Mouse (Mus musculus) midbrain, embryonic 13.5 days (tissue): ENCODE measurements around the gene Itfg2. TPM values are rescaled to one million over a fixed set of nuclear protein-coding genes. Genes with fewer than 3 reads are reported as not detected.

ENCODE experiments used
- ATAC-seq: fragments of 200-750 bp; cut with Nextera tagmentation; 2 replicates; pipeline ENCODE4 v1.8.0; 2017; ENCODE audit warnings: mild to moderate bottlenecking, moderate TSS enrichment, moderate library complexity
- H3K27ac ChIP-seq: fragments of 300-500 bp; sonication (generic); 2 replicates; pipeline ENCODE4 v1.5.1; 2015; ENCODE audit warnings: inconsistent platforms, mild to moderate bottlenecking, moderate library complexity
- H3K27me3 ChIP-seq: fragments of 300-500 bp; sonication (generic); 2 replicates; pipeline ENCODE4 v1.6.1; 2015; ENCODE audit warnings: mild to moderate bottlenecking, inconsistent platforms
- H3K36me3 ChIP-seq: fragments of 300-500 bp; sonication (generic); 2 replicates; pipeline ENCODE4 v1.6.1; 2015; ENCODE audit warnings: mild to moderate bottlenecking, inconsistent platforms
- H3K4me1 ChIP-seq: fragments of 300-500 bp; sonication (generic); replicated peaks from 2 replicates; pipeline ENCODE4 v1.6.1; 2015; ENCODE audit warnings: inconsistent platforms
- H3K4me2 ChIP-seq: fragments of 300-500 bp; sonication (generic); replicated peaks from 2 replicates; pipeline ENCODE4 v1.6.1; 2015; ENCODE audit warnings: moderate library complexity, mild to moderate bottlenecking, inconsistent platforms
- H3K4me3 ChIP-seq: fragments of 300-500 bp; sonication (generic); replicated peaks from 2 replicates; pipeline ENCODE4 v1.5.1; 2015; ENCODE audit warnings: mild to moderate bottlenecking, inconsistent platforms
- H3K9ac ChIP-seq: fragments of 300-500 bp; sonication (generic); replicated peaks from 2 replicates; pipeline ENCODE4 v1.6.1; 2015; ENCODE audit warnings: mild to moderate bottlenecking, inconsistent platforms
- H3K9me3 ChIP-seq: fragments of 300-500 bp; sonication (generic); 2 replicates; pipeline ENCODE4 v1.6.1; 2016; ENCODE audit warnings: mild to moderate bottlenecking, inconsistent platforms
- WGBS: fragments of 180-500 bp; shearing (Covaris S2); methylation state at CpG from one replicate; pipeline ENCODE4 v1.1.7; 2015; 5-methylcytosine and 5-hydroxymethylcytosine counted together
- polyA plus RNA-seq: library from polyadenylated mRNA; unstranded; fragments of >200 nt; fragmentation: Nextera tagmentation; extraction: Ambion mirVana; gene quantifications from 2 replicates; pipeline ENCODE4 v1.2.1, GENCODE M21; 2015

The Itfg2 gene
- polyA plus RNA-seq, 1 experiment from 2014 or later: 48.7 TPM

GRCm38 (mm10) chr6:128376371-128377085 lies 48.2 kb downstream of the Itfg2 start:
- no peak overlapping the region for H3K4me2 ChIP-seq
- H3K9me3 ChIP-seq: no peaks in the 10 kb centered on the region
- H3K4me1 ChIP-seq: peaks cover 18% of the 10 kb centered on the region
- H3K36me3 ChIP-seq: peaks cover 25% of the 10 kb centered on the region
- no peak overlapping the region for H3K4me3 ChIP-seq
- H3K27me3 ChIP-seq: no peaks in the 10 kb centered on the region
- H3K9ac ChIP-seq: no peak overlapping the region
- ATAC-seq: no peak
- WGBS: 90% methylated on average over 17 of the region's 17 CpGs
- no peak overlapping the region for H3K27ac ChIP-seq

DNA sequence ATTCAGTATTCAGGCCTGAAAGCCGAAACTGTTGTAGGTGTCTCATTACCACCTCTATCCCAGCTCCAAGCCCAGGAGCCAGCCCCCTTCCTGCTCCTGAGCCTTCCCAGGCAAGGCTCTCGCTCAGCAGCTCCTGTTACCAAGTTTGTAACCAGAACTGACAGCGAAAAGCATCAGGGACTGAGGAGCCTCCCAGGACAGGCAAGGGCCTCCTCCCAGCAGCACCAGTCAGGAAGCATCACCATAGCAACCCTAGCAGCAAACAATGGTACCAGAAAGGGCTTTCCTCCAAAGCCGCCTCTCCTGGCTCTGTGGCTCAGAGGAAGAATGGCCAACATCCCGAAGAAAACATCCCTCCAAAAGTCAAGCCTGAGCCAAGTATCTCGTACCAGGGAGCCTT lies 49.5 kb downstream of the Itfg2 start, which contains the start of the genes Tex52 and Gm44596:
Gene Tex52, plus strand, starts transcription at position 265 of the 400 bp plus-strand sequence.
Gene Gm44596, plus strand, starts transcription at position 312 of the 400 bp plus-strand sequence.
- Histone ChIP-seq H3K27ac (peak within 1 kb of the TSS; percentile 8; the same call in 1 of the 2 replicates), H3K4me2 (no peak within 1 kb of the TSS), H3K9ac (peak within 1 kb of the TSS; percentile 15; the same call in 1 of the 2 replicates), H3K9me3 (no peaks in the 10 kb centered on the region), H3K36me3 (peaks cover 38% of the 10 kb centered on the region), H3K27me3 (no peaks in the 10 kb centered on the region), H3K4me3 (no peak within 1 kb of the TSS), H3K4me1 (peaks cover 18% of the 10 kb centered on the region)
- ATAC-seq: peak; percentile 76
- 10% methylated on average over 6 of the region's 6 CpGs for WGBS

DNA sequence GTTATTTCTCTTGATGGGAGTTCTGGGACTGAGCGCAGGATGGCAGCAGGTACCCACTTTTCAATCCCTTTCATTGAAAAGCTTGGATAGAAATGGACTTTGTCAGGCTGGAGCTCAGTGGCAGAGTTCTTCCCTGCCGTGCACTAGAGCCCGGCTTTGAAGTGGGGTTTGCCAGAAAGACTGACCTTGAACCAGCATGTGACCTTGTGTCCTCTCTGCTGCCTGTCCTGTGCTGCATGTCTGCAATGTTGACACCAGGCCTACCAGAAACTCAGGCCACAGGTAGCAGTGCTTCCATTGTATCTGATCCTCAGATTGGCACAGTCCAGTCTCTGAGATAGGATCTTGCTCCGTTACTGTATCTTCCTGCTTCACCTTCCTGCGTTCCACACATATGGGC lies 54.7 kb downstream of the Itfg2 start:
- H3K36me3 ChIP-seq: peaks cover 73% of the 10 kb centered on the region
- H3K4me2 ChIP-seq: no peak overlapping the region
- no peak overlapping the region for H3K4me3 ChIP-seq
- no peak for ATAC-seq
- H3K9ac ChIP-seq: no peak overlapping the region
- no peaks in the 10 kb centered on the region for H3K27me3 ChIP-seq
- H3K27ac ChIP-seq: no peak overlapping the region
- no peaks in the 10 kb centered on the region for H3K9me3 ChIP-seq
- H3K4me1 ChIP-seq: peaks cover 14% of the 10 kb centered on the region
- WGBS: 87% methylated on average over 5 of the region's 5 CpGs

- no peak overlapping the region for H3K4me2 ChIP-seq
- no peak for ATAC-seq
- H3K27me3 ChIP-seq: no peaks in the 10 kb centered on the region
- no peak overlapping the region for H3K9ac ChIP-seq
- no peak overlapping the region for H3K27ac ChIP-seq
- no peak overlapping the region for H3K4me3 ChIP-seq
- peaks cover 20% of the 10 kb centered on the region for H3K4me1 ChIP-seq
- no peaks in the 10 kb centered on the region for H3K9me3 ChIP-seq
- WGBS: 95% methylated on average over 5 of the region's 5 CpGs
- peaks cover 48% of the 10 kb centered on the region for H3K36me3 ChIP-seq
These were observed 58.3 kb downstream of the Itfg2 start for GRCm38 (mm10) chr6:128366466-128366865.

GRCm38 (mm10) chr6:128364721-128365120 lies 60.0 kb downstream of the Itfg2 start:
- H3K9ac ChIP-seq: no peak overlapping the region; the same call in 1 of the 2 replicates
- no peaks in the 10 kb centered on the region for H3K27me3 ChIP-seq
- 81% methylated on average over 6 of the region's 6 CpGs for WGBS
- no peak for ATAC-seq
- peaks cover 31% of the 10 kb centered on the region for H3K36me3 ChIP-seq
- no peak overlapping the region for H3K4me3 ChIP-seq
- no peak overlapping the region for H3K4me2 ChIP-seq
- no peaks in the 10 kb centered on the region for H3K9me3 ChIP-seq
- no peak overlapping the region for H3K27ac ChIP-seq
- peaks cover 37% of the 10 kb centered on the region for H3K4me1 ChIP-seq

GRCm38 (mm10) chr6:128363007-128363825 lies 61.5 kb downstream of the Itfg2 start:
- H3K4me2 ChIP-seq: peak overlapping the region; percentile 97
- peaks cover 45% of the 10 kb centered on the region for H3K4me1 ChIP-seq
- H3K27me3 ChIP-seq: no peaks in the 10 kb centered on the region
- no peaks in the 10 kb centered on the region for H3K9me3 ChIP-seq
- peak overlapping the region; percentile 87 for H3K27ac ChIP-seq
- peak overlapping the region; percentile 77 for H3K4me3 ChIP-seq
- ATAC-seq: peak; percentile 83
- peak overlapping the region; percentile 87 for H3K9ac ChIP-seq
- 1% methylated on average over 36 of the region's 46 CpGs for WGBS
- H3K36me3 ChIP-seq: peaks cover 26% of the 10 kb centered on the region

DNA sequence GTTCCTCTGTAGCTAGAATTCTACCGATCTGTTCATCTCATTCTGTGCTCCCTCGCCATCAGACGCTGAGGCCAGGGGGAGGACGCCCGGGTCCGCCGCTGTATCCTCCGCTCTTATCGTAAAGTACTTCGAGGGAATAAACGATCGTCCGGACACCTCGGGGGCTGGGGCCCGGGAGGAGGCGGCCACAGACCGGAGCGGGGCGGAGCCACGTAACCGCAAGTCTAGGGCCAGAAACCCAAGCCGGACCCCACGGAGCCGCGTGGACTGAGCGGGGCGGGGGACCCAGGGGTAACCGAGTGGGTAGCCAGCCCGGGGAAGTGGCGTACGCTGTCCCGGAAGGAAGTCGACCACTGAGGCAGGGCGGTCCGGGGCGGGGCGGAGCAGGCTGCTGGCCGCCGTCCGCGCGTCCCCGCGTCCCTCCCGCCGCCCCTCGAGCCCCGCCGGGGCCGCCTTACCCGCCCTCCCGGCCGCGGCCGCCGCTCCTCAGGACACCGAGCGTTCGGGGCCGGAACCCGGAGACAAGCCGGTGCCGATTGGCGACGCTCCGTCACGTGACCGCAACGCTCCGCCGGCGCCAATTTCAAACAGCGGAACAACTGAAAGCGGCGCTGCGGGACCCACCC lies 62.2 kb downstream of the Itfg2 start, which contains the start of the genes Rhno1 and Foxm1:
Gene Rhno1, minus strand, starts transcription at position 531 of the 626 bp plus-strand sequence.
Gene Foxm1, plus strand, starts transcription at position 587 of the 626 bp plus-strand sequence.
- Histone ChIP-seq H3K27me3 (no peaks in the 10 kb centered on the region), H3K4me3 (peak within 1 kb of the TSS; percentile 77), H3K4me2 (peak within 1 kb of the TSS; percentile 97), H3K36me3 (peaks cover 28% of the 10 kb centered on the region), H3K9ac (peak within 1 kb of the TSS; percentile 87), H3K27ac (peak within 1 kb of the TSS; percentile 87), H3K4me1 (peaks cover 45% of the 10 kb centered on the region), H3K9me3 (no peaks in the 10 kb centered on the region)
- under 1% methylated on average over 72 of the region's 76 CpGs for WGBS
- ATAC-seq: peak; percentile 92

GRCm38 (mm10) chr6:128361901-128362300 lies 62.8 kb downstream of the Itfg2 start:
- H3K9me3 ChIP-seq: no peaks in the 10 kb centered on the region
- H3K27me3 ChIP-seq: no peaks in the 10 kb centered on the region
- H3K4me1 ChIP-seq: peaks cover 45% of the 10 kb centered on the region
- peak overlapping the region; percentile 87 for H3K9ac ChIP-seq
- peak overlapping the region; percentile 77 for H3K4me3 ChIP-seq
- peaks cover 29% of the 10 kb centered on the region for H3K36me3 ChIP-seq
- peak overlapping the region; percentile 97 for H3K4me2 ChIP-seq
- WGBS: 11% methylated on average over 9 of the region's 9 CpGs
- peak overlapping the region; percentile 87 for H3K27ac ChIP-seq
- ATAC-seq: no peak

Other genes starting within 250 kb of the Itfg2 start
- gene Tead4, start 124.1 kb downstream of the Itfg2 start, polyA plus RNA-seq: 0.23 and 0.65 TPM in 2 replicates
- 17.8 and 19.6 TPM in 2 replicates for gene Tulp3, start 69.1 kb downstream of the Itfg2 start, polyA plus RNA-seq
- gene Rhno1, start 62.0 kb downstream of the Itfg2 start, polyA plus RNA-seq: 132 and 136 TPM in 2 replicates
- gene Foxm1, start 62.0 kb downstream of the Itfg2 start, polyA plus RNA-seq: 17.8 and 19.7 TPM in 2 replicates
- 0.44 and 0.63 TPM in 2 replicates for gene Tex52, start 49.5 kb downstream of the Itfg2 start, polyA plus RNA-seq
- not detected in 2 replicates for gene Gm44596, start 49.4 kb downstream of the Itfg2 start, polyA plus RNA-seq
- 7.7 and 7.8 TPM in 2 replicates for gene Nrip2, start 25.6 kb downstream of the Itfg2 start, polyA plus RNA-seq
- gene Fkbp4, start 13.7 kb upstream of the Itfg2 start, polyA plus RNA-seq: 430 and 454 TPM in 2 replicates
- 0.04 TPM in 1 of 2 replicates, not detected in the other for gene Pzp, start 101.8 kb upstream of the Itfg2 start, polyA plus RNA-seq
- 0.32 and 0.50 TPM in 2 replicates for gene A2ml1, start 156.7 kb upstream of the Itfg2 start, polyA plus RNA-seq
- not detected in 2 replicates for gene Klrb1a, start 198.6 kb upstream of the Itfg2 start, polyA plus RNA-seq
- not detected in 2 replicates for gene Clec2h, start 237.5 kb upstream of the Itfg2 start, polyA plus RNA-seq